Mouse (Mus musculus) lung, embryonic 16.5 days (tissue): ENCODE measurements around the gene Smc1a. TPM values are rescaled to one million over a fixed set of nuclear protein-coding genes. Genes with fewer than 3 reads are reported as not detected.

ENCODE experiments used
- polyA plus RNA-seq: library from polyadenylated mRNA; unstranded; fragments of >200 nt; fragmentation: Nextera tagmentation; extraction: Ambion mirVana; gene quantifications from 2 replicates; pipeline ENCODE4 v1.2.1, GENCODE M21; 2015

Smc1a gene
- polyA plus RNA-seq, 1 experiment from 2014 or later = 119 TPM

Other genes with a start within 250 kb of the Smc1a start
- gene Huwe1, start 215.6 kb upstream of the Smc1a start, polyA plus RNA-seq = 37.8 and 46.9 TPM in 2 replicates
- gene Hsd17b10, start 14.6 kb upstream of the Smc1a start, polyA plus RNA-seq = 210 and 215 TPM in 2 replicates
- gene Ribc1, start 133 bp upstream of the Smc1a start, polyA plus RNA-seq = 4.1 and 4.6 TPM in 2 replicates
- 3.6 and 3.8 TPM in 2 replicates for gene Iqsec2, start 127.8 kb downstream of the Smc1a start, polyA plus RNA-seq
- 41.0 and 43.0 TPM in 2 replicates for gene Kdm5c, start 216.6 kb downstream of the Smc1a start, polyA plus RNA-seq